In genomic region chr11:101269577-101270116, GRCm38 (mm10) we compare ENCODE assay signal across 9 mouse cellular contexts. TPM values are rescaled to one million over a fixed set of nuclear protein-coding genes. Genes with fewer than 3 reads are reported as not detected.
DNase-seq lines count a peak whose midpoint lies in the region; ATAC-seq and TF ChIP-seq lines count a peak whose summit lies in the region.
"Had no signal": no experiment of that assay in that cellular context is flagged by ENCODE, and none has a peak within 500 bp of the region (broad histone marks: within the 10 kb centered on the region; RNA-seq: fewer than 3 reads in every experiment).

No protein-coding gene starts in this region.

- 17% methylated on average over 10 of the region's 10 CpGs for WGBS in heart, embryonic 12.5 days
- 34% methylated on average over 10 of the region's 10 CpGs for WGBS in embryonic facial prominence, embryonic 10.5 days

- no peak overlapping the region for H3K4me3 ChIP-seq in heart, embryonic 12.5 days
- H3K4me3 ChIP-seq in G1E (ENCODE audit: low read depth, low read length): peak overlapping the region; percentile 3; the same call in 1 of the 2 replicates
- 0 out of 2 replicates have a peak overlapping the region, but pooled peaks have one; percentile 9 for H3K4me3 ChIP-seq in embryonic facial prominence, embryonic 10.5 days
- H3K4me3 ChIP-seq: limb, embryonic 12.5 days had no signal

- intact Hi-C loops in heart, postnatal 14 days (cut with DNase I): no loop called here
- intact Hi-C loops in left cerebral cortex, postnatal 14 days (cut with DNase I): no loop called here

- ATAC-seq in heart, embryonic 12.5 days (ENCODE audit: insufficient number of reproducible peaks, low FRiP score): no peak
- no peak for ATAC-seq in G1E (ENCODE audit: extremely low read depth, insufficient number of reproducible peaks, low FRiP score, poor library complexity, severe bottlenecking)

- peaks cover 6% of the 10 kb centered on the region; the same call in 1 of the 2 replicates for H3K36me3 ChIP-seq in heart, embryonic 12.5 days
- H3K36me3 ChIP-seq in G1E (replicated peaks): peaks cover 88% of the 10 kb centered on the region
- H3K36me3 ChIP-seq in embryonic facial prominence, embryonic 10.5 days (replicated peaks): no peaks in the 10 kb centered on the region
- H3K36me3 ChIP-seq: limb, embryonic 12.5 days had no signal

- H3K9me3 ChIP-seq in heart, embryonic 12.5 days (replicated peaks): no peaks in the 10 kb centered on the region
- no peaks in the 10 kb centered on the region for H3K9me3 ChIP-seq in G1E (replicated peaks)
- H3K9me3 ChIP-seq in embryonic facial prominence, embryonic 10.5 days: no peaks in the 10 kb centered on the region
- H3K9me3 ChIP-seq: limb, embryonic 12.5 days had no signal

- TF ChIP-seq CTCF in G1E (IDR thresholded peaks at IDR 0.05; ENCODE audit: low read depth, low read length): no peak

- H3K4me1 ChIP-seq in heart, embryonic 12.5 days (replicated peaks): peaks cover 20% of the 10 kb centered on the region
- H3K4me1 ChIP-seq in G1E (ENCODE audit: insufficient read depth, low read depth, low read length): peaks cover 43% of the 10 kb centered on the region
- peaks cover 24% of the 10 kb centered on the region for H3K4me1 ChIP-seq in embryonic facial prominence, embryonic 10.5 days

- DNase-seq in heart, postnatal 14 days: no peak
- DNase-seq in G1E (ENCODE audit: low spot score): no peak
- DNase-seq in embryonic facial prominence, embryonic 10.5 days (ENCODE audit: low spot score): no peak
- DNase-seq in mesoderm, embryonic 11.5 days (ENCODE audit: low read depth, low spot score): peak; percentile 48
- DNase-seq in left cerebral cortex, postnatal 14 days (ENCODE audit: low spot score in 2 of 2): no peak
- no peak for DNase-seq in frontal cortex, postnatal 36 days (ENCODE audit: low spot score in 2 of 2)
- no peak for DNase-seq in cerebellum, adult 11-12 months

- no peak overlapping the region; the same call in 1 of the 2 replicates for H3K9ac ChIP-seq in heart, embryonic 12.5 days
- H3K9ac ChIP-seq: limb, embryonic 12.5 days had no signal

- peaks cover 22% of the 10 kb centered on the region for H3K27me3 ChIP-seq in heart, embryonic 12.5 days (replicated peaks)
- no peaks in the 10 kb centered on the region for H3K27me3 ChIP-seq in G1E (ENCODE audit: insufficient read depth, low read length)
- peaks cover 45% of the 10 kb centered on the region for H3K27me3 ChIP-seq in embryonic facial prominence, embryonic 10.5 days (replicated peaks; ENCODE audit: low read depth, poor library complexity, severe bottlenecking)

- no peak overlapping the region for H3K27ac ChIP-seq in heart, embryonic 12.5 days (ENCODE audit: poor library complexity, severe bottlenecking)
- no peak overlapping the region for H3K27ac ChIP-seq in embryonic facial prominence, embryonic 10.5 days (replicated peaks)
- H3K27ac ChIP-seq: limb, embryonic 12.5 days had no signal

- H3K4me2 ChIP-seq in heart, embryonic 12.5 days: peak overlapping the region; percentile 38
- H3K4me2 ChIP-seq: limb, embryonic 12.5 days had no signal

RNA-seq across cellular contexts. Expression of gene Cntd1, which starts 9.2 kb away (rescaled TPM):
- polyA plus RNA-seq in heart, embryonic 12.5 days (2016; fragmentation: Nextera tagmentation; extraction: Ambion mirVana): 0.81 and 1.5 TPM in 2 replicates
- total RNA-seq in heart, postnatal 14 days (2021): under 1 TPM; 0.24 to 0.39 TPM
- total RNA-seq in G1E (2014; fragmentation: Nextera tagmentation) (1.5 TPM in 1 of 2 replicates, not detected in the other), G1E (2017) (0.81 and 1.1 TPM in 2 replicates)
- polyA plus RNA-seq in G1E (2012): 0.02 TPM in 1 of 2 replicates, not detected in the other
- 1.3 and 1.4 TPM in 2 replicates for polyA plus RNA-seq in embryonic facial prominence, embryonic 10.5 days (2016; fragmentation: Nextera tagmentation; extraction: Ambion mirVana)
- under 1 TPM; 0.27 to 0.59 TPM for total RNA-seq in left cerebral cortex, postnatal 14 days (2021)

RNA-seq across cellular contexts. Expression of gene Coa3, which starts 9.3 kb away (rescaled TPM):
- polyA plus RNA-seq in heart, embryonic 12.5 days (2016; fragmentation: Nextera tagmentation; extraction: Ambion mirVana): 165 and 171 TPM in 2 replicates
- total RNA-seq in heart, postnatal 14 days (2021): 10 to 100 TPM; 84.0 to 89.7 TPM
- total RNA-seq in G1E (2014; fragmentation: Nextera tagmentation) (52.6 and 54.1 TPM in 2 replicates), G1E (2017) (58.1 and 65.9 TPM in 2 replicates)
- polyA plus RNA-seq in G1E (2012): 16.8 and 39.8 TPM in 2 replicates
- polyA plus RNA-seq in embryonic facial prominence, embryonic 10.5 days (2016; fragmentation: Nextera tagmentation; extraction: Ambion mirVana): 200 and 203 TPM in 2 replicates
- total RNA-seq in left cerebral cortex, postnatal 14 days (2021): 100 to 1,000 TPM in 1 of 2 experiments, 10 to 100 TPM in 1; 97.6 to 101 TPM

RNA-seq across cellular contexts. Expression of gene Wnk4, which starts 9.3 kb away (rescaled TPM):
- 14.0 TPM in 2 replicates for polyA plus RNA-seq in heart, embryonic 12.5 days (2016; fragmentation: Nextera tagmentation; extraction: Ambion mirVana)
- total RNA-seq in heart, postnatal 14 days (2021): 10 to 100 TPM in 1 of 2 experiments, 1 to 10 TPM in 1; 7.0 to 11.7 TPM
- total RNA-seq in G1E (2014; fragmentation: Nextera tagmentation) (21.2 and 27.2 TPM in 2 replicates), G1E (2017) (2.3 and 4.2 TPM in 2 replicates)
- 45.0 and 48.7 TPM in 2 replicates for polyA plus RNA-seq in G1E (2012)
- 6.0 and 8.3 TPM in 2 replicates for polyA plus RNA-seq in embryonic facial prominence, embryonic 10.5 days (2016; fragmentation: Nextera tagmentation; extraction: Ambion mirVana)
- 1 to 10 TPM; 4.7 to 5.7 TPM for total RNA-seq in left cerebral cortex, postnatal 14 days (2021)

RNA-seq across cellular contexts. Expression of gene Vps25, which starts 16.1 kb away (rescaled TPM):
- polyA plus RNA-seq in heart, embryonic 12.5 days (2016; fragmentation: Nextera tagmentation; extraction: Ambion mirVana): 98.8 and 101 TPM in 2 replicates
- total RNA-seq in heart, postnatal 14 days (2021): 10 to 100 TPM; 76.4 to 81.0 TPM
- total RNA-seq in G1E (2014; fragmentation: Nextera tagmentation): 482 and 539 TPM in 2 replicates
- total RNA-seq in G1E (2017): 98.4 and 104 TPM in 2 replicates
- 140 and 170 TPM in 2 replicates for polyA plus RNA-seq in G1E (2012)
- 124 TPM in 2 replicates for polyA plus RNA-seq in embryonic facial prominence, embryonic 10.5 days (2016; fragmentation: Nextera tagmentation; extraction: Ambion mirVana)
- total RNA-seq in left cerebral cortex, postnatal 14 days (2021): 10 to 100 TPM; 74.6 to 86.7 TPM

RNA-seq across cellular contexts. Expression of gene Ramp2, which starts 23.8 kb away (rescaled TPM):
- 233 and 245 TPM in 2 replicates for polyA plus RNA-seq in heart, embryonic 12.5 days (2016; fragmentation: Nextera tagmentation; extraction: Ambion mirVana)
- total RNA-seq in heart, postnatal 14 days (2021): 100 to 1,000 TPM; 149 to 167 TPM
- total RNA-seq in G1E (2014; fragmentation: Nextera tagmentation) (not detected in 2 replicates), G1E (2017) (0.27 TPM in 1 of 2 replicates, not detected in the other)
- polyA plus RNA-seq in G1E (2012): 0.04 and 0.10 TPM in 2 replicates
- polyA plus RNA-seq in embryonic facial prominence, embryonic 10.5 days (2016; fragmentation: Nextera tagmentation; extraction: Ambion mirVana): 66.4 and 68.4 TPM in 2 replicates
- total RNA-seq in left cerebral cortex, postnatal 14 days (2021): 10 to 100 TPM; 40.4 to 44.7 TPM
